Mouse (Mus musculus): ENCODE measurements at regions not wholly inside any gene's neighbourhood (a gene's known extent, or its start where the extent isn't known, plus 50 kb on each side); places are given as distances from the start of the nearest gene placed in this dataset.
A peak's percentile ranks its signal among the peaks of the same experiment; 100 is the strongest.

DNA sequence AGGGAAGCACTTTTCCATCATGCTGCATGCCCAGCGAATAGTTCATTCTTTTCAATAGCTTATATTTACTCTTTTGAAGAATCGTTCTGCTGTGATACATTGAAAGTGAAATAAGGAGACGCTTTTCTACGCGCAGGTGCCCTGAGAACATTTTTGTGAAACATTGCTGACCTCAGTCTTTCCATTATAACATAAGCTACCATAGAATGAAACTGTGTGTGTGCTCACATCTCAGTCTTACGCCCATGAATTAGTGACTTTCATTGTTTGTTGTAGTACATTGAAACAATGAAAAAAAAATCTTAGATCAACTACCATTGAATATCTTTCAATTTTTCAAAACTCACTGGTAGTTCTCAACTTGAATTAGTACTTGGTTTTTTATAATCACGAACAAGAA, 219.2 kb downstream of the Pten start:
- TF ChIP-seq CTCF (IDR thresholded peaks at IDR 0.05): no peak
- no peak for TF ChIP-seq POLR2A (IDR thresholded peaks at IDR 0.05; ENCODE audit: insufficient read depth, low read depth, low read length)
- TF ChIP-seq EP300 (IDR thresholded peaks at IDR 0.05; ENCODE audit: insufficient read depth, low read depth, low read length): no peak
- Histone ChIP-seq H3K27ac (no peak overlapping the region), H3K36me3 (ENCODE audit: control insufficient read depth, insufficient read depth, low read length) (no peaks in the 10 kb centered on the region), H3K4me3 (no peak overlapping the region), H3K9ac (ENCODE audit: low read depth, low read length) (no peak overlapping the region), H3K79me2 (replicated peaks; ENCODE audit: control insufficient read depth, insufficient read depth, low read length) (no peaks in the 10 kb centered on the region), H3K27me3 (ENCODE audit: control insufficient read depth, insufficient read depth, low read length) (no peaks in the 10 kb centered on the region), H3K4me1 (ENCODE audit: control insufficient read depth, insufficient read depth, low read length) (no peaks in the 10 kb centered on the region)
- 92% methylated on average over 7 of the region's 7 CpGs for WGBS
- intact Hi-C loops (cut with DNase I): no loop called here
- DNase-seq: no peak

- intact Hi-C loops (cut with DNase I): no loop called here
- no peak overlapping the region for H3K27ac ChIP-seq
- H3K36me3 ChIP-seq (ENCODE audit: control insufficient read depth, insufficient read depth, low read length): no peaks in the 10 kb centered on the region
- H3K9ac ChIP-seq (ENCODE audit: low read depth, low read length): no peak overlapping the region
- WGBS: 72% methylated on average over 7 of the region's 7 CpGs
- no peak for DNase-seq
- no peak overlapping the region for H3K4me3 ChIP-seq
- H3K27me3 ChIP-seq (ENCODE audit: control insufficient read depth, insufficient read depth, low read length): no peaks in the 10 kb centered on the region
- H3K79me2 ChIP-seq (replicated peaks; ENCODE audit: control insufficient read depth, insufficient read depth, low read length): no peaks in the 10 kb centered on the region
- H3K4me1 ChIP-seq (ENCODE audit: control insufficient read depth, insufficient read depth, low read length): no peaks in the 10 kb centered on the region
- TF ChIP-seq EP300 (IDR thresholded peaks at IDR 0.05; ENCODE audit: insufficient read depth, low read depth, low read length): no peak
- TF ChIP-seq POLR2A (IDR thresholded peaks at IDR 0.05; ENCODE audit: insufficient read depth, low read depth, low read length): no peak
- no peak for TF ChIP-seq CTCF (IDR thresholded peaks at IDR 0.05)
Measured at GRCm38 (mm10) chr19:32978037-32978745, 220.9 kb downstream of the Pten start.

DNA sequence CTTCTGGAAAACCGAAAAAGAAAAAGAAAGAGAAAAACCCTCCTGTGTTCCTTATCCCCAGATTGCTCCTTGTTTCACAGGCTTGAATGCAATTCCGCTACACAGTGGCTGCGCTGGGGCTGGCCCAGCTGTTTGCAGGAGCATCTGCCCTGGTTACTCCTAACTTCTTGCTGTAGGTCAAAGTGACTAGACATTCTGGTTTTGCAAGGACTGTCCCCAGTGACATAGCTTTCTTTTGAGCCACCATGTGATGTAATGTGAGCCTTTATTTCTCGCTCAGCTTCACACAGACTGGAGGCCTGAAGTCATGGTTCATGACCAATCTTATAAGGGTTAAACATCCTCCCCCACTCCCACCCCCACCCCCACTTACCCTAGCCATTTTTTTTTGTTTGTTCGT, 222.8 kb downstream of the Pten start:
- no peak overlapping the region for H3K4me3 ChIP-seq
- no peak overlapping the region for H3K27ac ChIP-seq
- no peaks in the 10 kb centered on the region for H3K79me2 ChIP-seq (replicated peaks; ENCODE audit: control insufficient read depth, insufficient read depth, low read length)
- no peak overlapping the region for H3K9ac ChIP-seq (ENCODE audit: low read depth, low read length)
- no peaks in the 10 kb centered on the region for H3K36me3 ChIP-seq (ENCODE audit: control insufficient read depth, insufficient read depth, low read length)
- intact Hi-C loops (cut with DNase I): no loop called here
- TF ChIP-seq EP300 (IDR thresholded peaks at IDR 0.05; ENCODE audit: insufficient read depth, low read depth, low read length) (no peak), POLR2A (IDR thresholded peaks at IDR 0.05; ENCODE audit: insufficient read depth, low read depth, low read length) (no peak), CTCF (IDR thresholded peaks at IDR 0.05) (no peak)
- no peak for DNase-seq
- H3K4me1 ChIP-seq (ENCODE audit: control insufficient read depth, insufficient read depth, low read length): no peaks in the 10 kb centered on the region
- H3K27me3 ChIP-seq (ENCODE audit: control insufficient read depth, insufficient read depth, low read length): no peaks in the 10 kb centered on the region
- 75% methylated on average over 5 of the region's 5 CpGs for WGBS

DNA sequence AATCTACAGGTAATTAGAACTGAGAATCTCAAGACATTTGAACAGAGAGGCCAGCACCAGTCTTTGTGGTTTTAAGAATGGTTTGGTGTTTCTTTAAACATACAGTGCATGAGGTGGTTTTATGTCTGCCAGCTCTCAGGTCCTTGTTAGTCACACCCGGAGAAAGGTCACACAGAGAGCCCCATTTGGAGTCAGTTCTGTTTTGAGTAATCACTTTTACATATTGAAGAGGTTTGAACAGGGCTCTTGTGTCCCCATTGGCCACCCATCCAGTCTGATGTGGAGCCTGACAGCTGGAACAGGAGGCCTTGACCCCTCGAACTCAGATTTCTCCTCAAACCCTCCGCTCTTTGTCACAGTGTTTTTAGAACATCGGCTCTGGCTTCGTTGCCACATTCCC, 231.4 kb downstream of the Pten start:
- WGBS: 83% methylated on average over 5 of the region's 5 CpGs
- no peak for TF ChIP-seq CTCF (IDR thresholded peaks at IDR 0.05)
- TF ChIP-seq POLR2A (IDR thresholded peaks at IDR 0.05; ENCODE audit: insufficient read depth, low read depth, low read length): no peak
- TF ChIP-seq EP300 (IDR thresholded peaks at IDR 0.05; ENCODE audit: insufficient read depth, low read depth, low read length): no peak
- H3K9ac ChIP-seq (ENCODE audit: low read depth, low read length): no peak overlapping the region
- intact Hi-C loops (cut with DNase I): no loop called here
- H3K27ac ChIP-seq: no peak overlapping the region
- no peak for DNase-seq
- H3K4me1 ChIP-seq (ENCODE audit: control insufficient read depth, insufficient read depth, low read length): no peaks in the 10 kb centered on the region; the same call in 1 of the 2 replicates
- no peaks in the 10 kb centered on the region; the same call in 1 of the 2 replicates for H3K36me3 ChIP-seq (ENCODE audit: control insufficient read depth, insufficient read depth, low read length)
- H3K27me3 ChIP-seq (ENCODE audit: control insufficient read depth, insufficient read depth, low read length): no peaks in the 10 kb centered on the region
- no peak overlapping the region for H3K4me3 ChIP-seq
- H3K79me2 ChIP-seq (replicated peaks; ENCODE audit: control insufficient read depth, insufficient read depth, low read length): no peaks in the 10 kb centered on the region

- WGBS: 83% methylated on average over 6 of the region's 6 CpGs
Measured at GRCm38 (mm10) chr19:32989346-32989745, 232.0 kb downstream of the Pten start.

GRCm38 (mm10) chr19:32990576-32990975, 233.3 kb downstream of the Pten start:
- peak in 1 of 2 experiments; percentile 15 for DNase-seq
- no peaks in the 10 kb centered on the region for H3K79me2 ChIP-seq (replicated peaks; ENCODE audit: control insufficient read depth, insufficient read depth, low read length)
- no peak overlapping the region for H3K27ac ChIP-seq
- no peaks in the 10 kb centered on the region; the same call in 1 of the 2 replicates for H3K36me3 ChIP-seq (ENCODE audit: control insufficient read depth, insufficient read depth, low read length)
- H3K27me3 ChIP-seq (ENCODE audit: control insufficient read depth, insufficient read depth, low read length): no peaks in the 10 kb centered on the region
- no peaks in the 10 kb centered on the region; the same call in 1 of the 2 replicates for H3K4me1 ChIP-seq (ENCODE audit: control insufficient read depth, insufficient read depth, low read length)
- no peak overlapping the region for H3K9ac ChIP-seq (ENCODE audit: low read depth, low read length)
- intact Hi-C loops (cut with DNase I): no loop called here
- no peak overlapping the region for H3K4me3 ChIP-seq
- 60% methylated on average over 6 of the region's 6 CpGs for WGBS
- no peak for TF ChIP-seq CTCF (IDR thresholded peaks at IDR 0.05)
- TF ChIP-seq EP300 (IDR thresholded peaks at IDR 0.05; ENCODE audit: insufficient read depth, low read depth, low read length): no peak
- no peak for TF ChIP-seq POLR2A (IDR thresholded peaks at IDR 0.05; ENCODE audit: insufficient read depth, low read depth, low read length)

More at GRCm38 (mm10) chr19:32989346-32989745, 232.0 kb downstream of the Pten start:
- H3K4me3 ChIP-seq: no peak overlapping the region
- no peak overlapping the region for H3K9ac ChIP-seq (ENCODE audit: low read depth, low read length)
- TF ChIP-seq CTCF (IDR thresholded peaks at IDR 0.05): no peak
- TF ChIP-seq EP300 (IDR thresholded peaks at IDR 0.05; ENCODE audit: insufficient read depth, low read depth, low read length): no peak
- TF ChIP-seq POLR2A (IDR thresholded peaks at IDR 0.05; ENCODE audit: insufficient read depth, low read depth, low read length): no peak
- intact Hi-C loops (cut with DNase I): no loop called here
- no peaks in the 10 kb centered on the region for H3K27me3 ChIP-seq (ENCODE audit: control insufficient read depth, insufficient read depth, low read length)
- H3K79me2 ChIP-seq (replicated peaks; ENCODE audit: control insufficient read depth, insufficient read depth, low read length): no peaks in the 10 kb centered on the region
- H3K4me1 ChIP-seq (ENCODE audit: control insufficient read depth, insufficient read depth, low read length): no peaks in the 10 kb centered on the region; the same call in 1 of the 2 replicates
- DNase-seq: no peak
- H3K36me3 ChIP-seq (ENCODE audit: control insufficient read depth, insufficient read depth, low read length): no peaks in the 10 kb centered on the region; the same call in 1 of the 2 replicates
- H3K27ac ChIP-seq: no peak overlapping the region
